Mouse (Mus musculus): ENCODE data around the gene Serinc3. TPM values are rescaled to one million over a fixed set of nuclear protein-coding genes. Genes with fewer than 3 reads are reported as not detected.

Serinc3 gene
- polyA plus RNA-seq, 1 experiment = 262 TPM

DNA sequence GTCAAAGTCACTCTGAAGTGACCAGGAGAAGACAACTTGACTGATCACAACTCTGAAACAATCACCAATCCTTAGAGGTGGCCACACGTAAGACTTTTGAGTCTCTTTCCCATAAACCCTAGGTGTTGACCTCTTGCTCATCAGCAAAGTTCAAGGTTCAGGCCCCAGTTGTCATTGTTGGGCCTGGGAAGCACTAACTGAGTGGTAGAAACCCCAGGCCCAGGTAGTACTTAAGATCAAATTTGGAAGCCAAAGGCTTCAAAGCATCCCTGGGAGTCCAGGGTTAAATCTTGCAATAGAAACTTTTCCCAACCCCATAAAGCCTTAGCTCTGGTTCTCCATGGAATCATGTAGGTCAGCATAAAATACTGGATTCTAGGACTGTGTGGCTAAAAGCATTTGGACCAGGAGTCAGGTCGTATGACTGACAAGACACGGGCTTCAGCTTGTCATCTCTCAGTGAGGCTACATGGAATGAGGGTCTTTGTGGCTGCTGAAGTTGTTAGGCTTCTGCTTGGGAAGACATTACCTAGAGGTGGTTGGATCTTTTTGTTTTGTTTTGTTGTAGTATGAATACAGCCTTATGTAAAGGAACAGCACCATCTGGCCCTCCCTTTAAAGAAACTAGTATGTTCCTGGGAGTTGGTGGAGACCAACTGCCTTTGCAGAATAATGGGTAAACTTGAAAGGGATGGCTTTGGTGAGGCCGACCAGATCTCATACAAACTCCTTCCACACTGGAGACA, 28.9 kb downstream of the Serinc3 start:
- Histone ChIP-seq H3K27ac (ENCODE audit: insufficient read depth, low read length) (no peak overlapping the region), H3K4me3 (ENCODE audit: insufficient read depth, low read length) (no peak overlapping the region), H3K4me1 (ENCODE audit: control insufficient read depth, insufficient read depth, low read length) (no peaks in the 10 kb centered on the region)
- no peak for TF ChIP-seq POLR2A (IDR thresholded peaks at IDR 0.05; ENCODE audit: low read depth, low read length)
- no peak for TF ChIP-seq CTCF (IDR thresholded peaks at IDR 0.05; ENCODE audit: borderline replicate concordance, insufficient read depth, low read length)

DNA sequence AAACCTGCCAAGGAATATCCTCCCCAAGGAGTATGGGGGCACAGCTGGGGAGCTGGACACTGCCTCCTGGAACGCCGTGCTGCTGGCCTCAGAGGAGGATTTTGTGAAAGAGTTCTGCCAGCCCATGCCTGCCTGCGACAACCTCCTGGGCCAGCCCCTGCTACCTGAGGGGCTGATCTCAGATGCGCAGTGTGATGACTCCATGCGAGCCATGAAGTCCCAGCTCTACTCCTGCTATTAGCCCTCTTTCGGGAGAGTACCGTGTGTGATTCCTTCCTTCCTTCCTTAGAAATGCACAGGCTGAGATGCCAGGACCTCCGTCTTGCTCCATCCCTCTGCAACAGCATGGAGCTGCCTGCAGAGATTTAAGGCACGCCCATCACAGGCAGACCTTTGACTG, 29.5 kb downstream of the Serinc3 start:
- TF ChIP-seq POLR2A (IDR thresholded peaks at IDR 0.05; ENCODE audit: low read depth, low read length) = no peak
- TF ChIP-seq CTCF (IDR thresholded peaks at IDR 0.05; ENCODE audit: borderline replicate concordance, insufficient read depth, low read length) = no peak
- Histone ChIP-seq H3K4me1 (ENCODE audit: control insufficient read depth, insufficient read depth, low read length) (no peaks in the 10 kb centered on the region), H3K4me3 (ENCODE audit: insufficient read depth, low read length) (no peak overlapping the region), H3K27ac (ENCODE audit: insufficient read depth, low read length) (no peak overlapping the region)

DNA sequence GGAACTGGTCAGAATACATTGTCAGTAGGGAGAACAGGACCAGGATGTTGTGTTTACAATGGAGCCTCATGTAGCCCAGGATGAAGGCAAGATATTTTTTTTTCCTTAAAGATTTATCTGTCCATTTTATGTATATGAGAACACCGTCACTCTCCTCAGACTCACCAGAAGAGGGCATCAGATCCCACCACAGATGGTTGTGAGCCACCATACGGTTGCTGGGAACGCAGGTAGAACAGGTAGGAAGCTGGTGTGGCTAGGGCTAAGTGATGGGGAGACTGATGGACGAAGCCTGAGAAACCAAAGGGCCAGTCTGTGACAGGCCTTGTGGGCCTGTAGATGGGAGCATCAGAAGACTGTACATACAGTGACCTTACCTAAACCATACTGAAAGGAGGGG, 30.9 kb downstream of the Serinc3 start:
- no peaks in the 10 kb centered on the region for H3K4me1 ChIP-seq (ENCODE audit: control insufficient read depth, insufficient read depth, low read length)
- no peak overlapping the region for H3K4me3 ChIP-seq (ENCODE audit: insufficient read depth, low read length)
- TF ChIP-seq POLR2A (IDR thresholded peaks at IDR 0.05; ENCODE audit: low read depth, low read length) (no peak), CTCF (IDR thresholded peaks at IDR 0.05; ENCODE audit: borderline replicate concordance, insufficient read depth, low read length) (no peak)
- no peak overlapping the region for H3K27ac ChIP-seq (ENCODE audit: insufficient read depth, low read length)

DNA sequence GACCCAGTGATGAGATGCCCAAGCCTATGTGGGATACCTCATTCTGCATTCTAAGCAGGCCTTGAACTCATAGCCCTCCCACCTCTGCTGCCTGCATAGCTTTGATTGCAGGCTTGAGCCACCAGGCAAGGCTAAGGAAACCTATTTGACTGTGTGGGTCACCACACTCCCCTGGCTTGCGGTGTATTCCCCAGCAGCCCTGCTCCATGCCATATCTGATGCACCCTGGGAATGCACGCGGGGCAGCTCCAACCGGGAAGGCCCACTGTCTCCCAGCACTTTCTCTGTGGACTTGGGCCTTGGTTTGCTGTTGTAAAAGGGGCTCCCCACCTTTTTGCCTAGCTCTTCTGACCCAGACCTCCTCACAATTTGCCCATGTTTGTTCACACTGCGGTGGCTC, 31.7 kb downstream of the Serinc3 start:
- no peak for TF ChIP-seq CTCF (IDR thresholded peaks at IDR 0.05; ENCODE audit: borderline replicate concordance, insufficient read depth, low read length)
- no peak for TF ChIP-seq POLR2A (IDR thresholded peaks at IDR 0.05; ENCODE audit: low read depth, low read length)
- Histone ChIP-seq H3K4me1 (ENCODE audit: control insufficient read depth, insufficient read depth, low read length) (no peaks in the 10 kb centered on the region), H3K27ac (ENCODE audit: insufficient read depth, low read length) (no peak overlapping the region), H3K4me3 (ENCODE audit: insufficient read depth, low read length) (no peak overlapping the region)

DNA sequence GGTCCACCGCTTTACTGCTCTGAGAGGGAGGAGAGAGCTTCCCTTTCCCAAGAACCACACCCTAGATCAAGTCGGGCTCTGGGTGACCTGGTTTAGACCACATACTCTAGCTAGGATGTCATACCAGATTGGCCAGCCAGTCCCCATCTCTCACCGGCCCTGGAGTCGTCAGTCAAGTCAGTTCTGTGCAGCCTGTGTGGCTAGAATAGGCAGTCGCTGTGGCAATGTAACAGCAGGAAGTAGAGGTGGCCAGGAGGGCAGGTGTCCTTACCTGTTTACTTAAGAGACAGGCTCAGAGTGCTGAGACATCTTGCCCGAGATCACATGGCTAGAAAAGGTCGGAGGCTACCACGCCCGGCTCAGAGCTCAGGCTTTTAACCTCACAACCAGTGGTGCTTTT, 33.8 kb downstream of the Serinc3 start:
- Histone ChIP-seq H3K27ac (ENCODE audit: insufficient read depth, low read length) (no peak overlapping the region), H3K4me3 (ENCODE audit: insufficient read depth, low read length) (no peak overlapping the region), H3K4me1 (ENCODE audit: control insufficient read depth, insufficient read depth, low read length) (no peaks in the 10 kb centered on the region)
- TF ChIP-seq POLR2A (IDR thresholded peaks at IDR 0.05; ENCODE audit: low read depth, low read length) = no peak
- no peak for TF ChIP-seq CTCF (IDR thresholded peaks at IDR 0.05; ENCODE audit: borderline replicate concordance, insufficient read depth, low read length)

DNA sequence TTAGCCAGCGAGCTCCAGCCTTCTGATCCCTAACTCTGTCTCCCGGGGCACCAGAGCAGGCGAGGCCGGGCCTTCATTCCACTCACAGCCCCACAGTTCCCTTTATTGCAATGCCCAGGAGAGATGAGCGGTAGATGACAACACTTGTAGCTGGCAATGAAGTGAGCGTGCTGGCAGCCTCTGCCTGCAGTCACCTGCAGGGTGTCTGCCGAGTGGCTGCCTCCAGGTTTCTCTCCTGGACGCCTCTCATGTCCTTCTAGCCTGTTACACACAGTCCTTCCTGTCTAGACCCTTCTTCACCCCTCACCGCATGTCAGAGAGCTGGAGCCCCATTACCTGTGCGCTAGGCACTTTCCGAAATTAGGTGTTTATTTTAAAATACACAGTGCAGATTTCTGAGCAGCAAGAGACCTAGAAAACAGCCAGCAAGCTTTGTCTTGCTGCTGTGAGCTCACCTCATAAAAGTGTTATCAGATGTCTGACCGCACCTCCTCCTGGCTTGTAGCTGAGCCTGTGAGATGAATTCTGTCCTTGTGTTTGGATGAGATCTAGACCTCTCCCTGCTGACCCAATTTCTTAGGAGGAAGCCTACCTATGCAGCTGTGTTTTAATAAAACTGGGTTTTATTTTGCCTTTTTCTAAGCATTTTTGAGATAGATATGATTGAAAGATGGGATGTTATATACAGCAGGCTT, 35.5 kb downstream of the Serinc3 start:
- H3K4me3 ChIP-seq (ENCODE audit: insufficient read depth, low read length) = no peak overlapping the region
- H3K4me1 ChIP-seq (ENCODE audit: control insufficient read depth, insufficient read depth, low read length) = no peaks in the 10 kb centered on the region
- H3K27ac ChIP-seq (ENCODE audit: insufficient read depth, low read length) = no peak overlapping the region
- no peak for TF ChIP-seq CTCF (IDR thresholded peaks at IDR 0.05; ENCODE audit: borderline replicate concordance, insufficient read depth, low read length)
- no peak for TF ChIP-seq POLR2A (IDR thresholded peaks at IDR 0.05; ENCODE audit: low read depth, low read length)

DNA sequence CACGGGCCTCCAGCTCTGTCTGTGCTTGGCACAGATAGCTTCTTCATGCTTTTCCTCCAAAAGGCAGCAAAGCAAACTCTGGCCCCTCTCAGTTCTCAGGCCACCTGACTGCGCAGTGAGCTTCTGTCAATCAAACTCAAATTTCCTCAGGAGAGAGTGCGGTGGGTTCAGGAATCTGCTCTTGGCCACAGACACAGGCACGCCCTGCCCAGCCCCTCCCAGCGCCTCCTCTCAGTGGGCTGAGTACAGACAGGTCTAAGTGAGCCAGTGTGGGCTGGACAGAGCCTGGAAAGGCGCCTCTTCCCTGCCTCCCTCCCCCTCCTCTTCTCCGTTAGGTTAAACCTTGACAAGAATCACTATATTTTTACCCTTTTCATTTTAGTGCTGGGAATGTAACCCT, 36.9 kb downstream of the Serinc3 start:
- H3K4me1 ChIP-seq (ENCODE audit: control insufficient read depth, insufficient read depth, low read length) = no peaks in the 10 kb centered on the region
- H3K4me3 ChIP-seq (ENCODE audit: insufficient read depth, low read length) = no peak overlapping the region
- H3K27ac ChIP-seq (ENCODE audit: insufficient read depth, low read length) = no peak overlapping the region
- TF ChIP-seq CTCF (IDR thresholded peaks at IDR 0.05; ENCODE audit: borderline replicate concordance, insufficient read depth, low read length) (no peak), POLR2A (IDR thresholded peaks at IDR 0.05; ENCODE audit: low read depth, low read length) (no peak)

DNA sequence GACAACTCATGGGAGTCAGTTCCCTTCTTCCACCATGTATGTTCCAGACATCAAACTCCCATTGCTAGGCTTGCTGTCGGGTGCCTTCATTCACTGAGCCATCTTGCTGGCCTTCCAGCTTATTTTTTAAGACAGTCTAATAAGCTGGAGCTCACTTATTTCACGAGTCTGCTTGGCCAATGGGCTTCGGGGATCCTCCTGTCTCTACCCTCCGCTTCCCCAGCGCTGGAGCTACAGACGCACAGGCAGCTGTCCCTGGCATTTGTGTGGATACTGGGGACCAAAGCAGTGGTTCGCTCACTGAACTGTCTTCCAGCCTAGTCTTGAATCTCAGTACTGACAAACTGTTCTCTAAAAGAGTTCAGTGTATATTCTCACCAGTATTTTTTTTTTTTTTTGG, 38.8 kb downstream of the Serinc3 start:
- no peaks in the 10 kb centered on the region for H3K4me1 ChIP-seq (ENCODE audit: control insufficient read depth, insufficient read depth, low read length)
- H3K27ac ChIP-seq (ENCODE audit: insufficient read depth, low read length) = no peak overlapping the region
- no peak for TF ChIP-seq POLR2A (IDR thresholded peaks at IDR 0.05; ENCODE audit: low read depth, low read length)
- no peak overlapping the region for H3K4me3 ChIP-seq (ENCODE audit: insufficient read depth, low read length)

DNA sequence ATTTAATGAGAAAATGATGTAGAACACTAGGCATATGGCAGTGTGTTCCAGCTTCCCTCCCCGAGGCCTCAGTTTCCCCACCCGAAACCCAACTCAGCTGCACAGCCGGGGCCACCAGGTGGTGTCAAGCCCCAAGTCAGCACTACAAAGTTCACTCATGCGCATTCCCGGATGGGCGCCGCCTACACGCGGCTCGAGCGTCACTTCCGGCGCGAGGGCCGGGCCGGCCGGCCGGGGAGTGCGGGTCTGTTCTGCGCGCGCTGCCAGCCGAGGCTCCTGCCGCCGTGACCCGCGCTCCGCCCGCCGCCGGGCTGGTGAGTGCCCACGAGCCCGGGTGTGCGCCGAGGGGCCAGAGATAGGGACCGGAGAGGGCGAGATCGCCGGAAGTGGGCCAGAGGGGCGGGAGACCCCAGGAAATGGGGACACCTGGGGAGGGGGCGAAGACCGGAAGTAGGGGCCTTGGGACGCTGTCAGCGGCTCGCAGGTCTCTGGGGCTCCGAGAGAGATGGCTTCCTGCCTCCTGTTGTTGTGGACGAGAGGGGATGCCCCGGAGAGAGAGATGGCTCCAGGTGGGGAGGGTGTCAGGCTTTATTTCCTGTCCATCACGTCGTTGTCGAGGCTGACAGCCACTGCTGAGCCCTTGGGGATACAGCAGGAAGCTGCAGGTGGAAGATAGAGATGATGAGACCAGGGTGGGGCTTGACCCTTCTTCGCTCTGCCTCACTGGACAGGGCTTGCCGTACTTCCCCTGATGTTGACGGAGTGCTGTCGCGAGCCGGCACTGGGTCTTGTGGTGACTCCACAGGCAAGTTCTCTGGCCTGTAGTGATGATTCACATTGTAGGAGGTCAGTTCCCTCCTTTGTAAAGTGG, 42.6 kb downstream of the Serinc3 start, which contains the start of gene Ttpal:
Gene Ttpal, plus strand, starts transcription at position 214 of the 871 bp plus-strand sequence.
- Histone ChIP-seq H3K27ac (ENCODE audit: insufficient read depth, low read length) (no peak within 1 kb of the TSS), H3K4me1 (ENCODE audit: control insufficient read depth, insufficient read depth, low read length) (no peaks in the 10 kb centered on the region), H3K4me3 (ENCODE audit: insufficient read depth, low read length) (peak within 1 kb of the TSS; percentile 80)

More for the DNA sequence above, 42.6 kb downstream of the Serinc3 start, which contains the start of gene Ttpal:
- peak; percentile 79 for TF ChIP-seq POLR2A (IDR thresholded peaks at IDR 0.05; ENCODE audit: low read depth, low read length)
- peak; percentile 45; the same call in 1 of the 2 replicates for TF ChIP-seq CTCF (IDR thresholded peaks at IDR 0.05; ENCODE audit: borderline replicate concordance, insufficient read depth, low read length)
